Mouse (Mus musculus) heart, embryonic 16.5 days (tissue): ENCODE results near the gene Esrra. TPM values are rescaled to one million over a fixed set of nuclear protein-coding genes. Genes with fewer than 3 reads are reported as not detected.
"Not testable (repeated sequence)": the region's sequence is repeated elsewhere in the genome, so short reads cannot be mapped to it uniquely, and the experiment has no call there.

ENCODE experiments used
- ATAC-seq: fragments of 200-750 bp; cut with Nextera tagmentation; replicated peaks from 2 replicates; pipeline ENCODE4 v1.8.0; 2017; ENCODE audit warnings: moderate number of reproducible peaks; ENCODE audit not compliant: insufficient read depth, low FRiP score; ENCODE audit errors: extremely low read depth
- H3K27ac ChIP-seq: fragments of 300-500 bp; sonication (generic); 2 replicates; pipeline ENCODE4 v1.5.1; 2014; ENCODE audit warnings: mild to moderate bottlenecking, low read length, control low read depth, moderate library complexity
- H3K27me3 ChIP-seq: fragments of 300-500 bp; sonication (generic); 2 replicates; pipeline ENCODE4 v1.6.1; 2014; ENCODE audit warnings: low read length, mixed read lengths; ENCODE audit not compliant: control insufficient read depth, insufficient read depth
- H3K36me3 ChIP-seq: fragments of 300-500 bp; sonication (generic); 2 replicates; pipeline ENCODE4 v1.6.1; 2014; ENCODE audit not compliant: control insufficient read depth, insufficient read depth
- H3K4me1 ChIP-seq: fragments of 300-500 bp; sonication (generic); 2 replicates; pipeline ENCODE4 v1.6.1; 2014; ENCODE audit warnings: low read length, mixed read lengths; ENCODE audit not compliant: control insufficient read depth, insufficient read depth
- H3K4me2 ChIP-seq: fragments of 300-500 bp; sonication (generic); 2 replicates; pipeline ENCODE4 v1.6.1; 2014; ENCODE audit warnings: low read depth, mild to moderate bottlenecking, control low read depth, low read length
- H3K4me3 ChIP-seq: fragments of 300-500 bp; sonication (generic); 2 replicates; pipeline ENCODE4 v1.5.1; 2014; ENCODE audit warnings: mild to moderate bottlenecking, control low read depth, low read length
- H3K9ac ChIP-seq: fragments of 300-500 bp; sonication (generic); 2 replicates; pipeline ENCODE4 v1.6.1; 2014; ENCODE audit warnings: low read length, control low read depth
- H3K9me3 ChIP-seq: fragments of 300-500 bp; sonication (generic); replicated peaks from 2 replicates; pipeline ENCODE4 v1.6.1; 2016; ENCODE audit warnings: low read length; ENCODE audit not compliant: control insufficient read depth
- WGBS: fragments of 180-500 bp; shearing (Covaris S2); extraction: QIAGEN DNeasy Blood & Tissue Kit; methylation state at CpG from one replicate; pipeline ENCODE4 v1.1.7; 2014; 5-methylcytosine and 5-hydroxymethylcytosine counted together
- polyA plus RNA-seq: library from polyadenylated mRNA; unstranded; fragments of >200 nt; fragmentation: Nextera tagmentation; extraction: Ambion mirVana; gene quantifications from 2 replicates; pipeline ENCODE4 v1.2.1, GENCODE M21; 2015

The Esrra gene
- polyA plus RNA-seq, 1 experiment from 2014 or later, result 43.4 TPM

GRCm38 (mm10) chr19:6915276-6915675, 6.3 kb downstream of the Esrra start:
- Histone ChIP-seq H3K27ac (no peak overlapping the region), H3K9ac (no peak overlapping the region), H3K4me2 (no peak overlapping the region), H3K9me3 (no peaks in the 10 kb centered on the region), H3K36me3 (peaks cover 38% of the 10 kb centered on the region), H3K27me3 (no peaks in the 10 kb centered on the region), H3K4me1 (peaks cover 20% of the 10 kb centered on the region), H3K4me3 (no peak overlapping the region)
- WGBS, result 40% methylated on average over 4 of the region's 4 CpGs
- no peak for ATAC-seq

- Histone ChIP-seq H3K9me3 (no peaks in the 10 kb centered on the region), H3K36me3 (peaks cover 38% of the 10 kb centered on the region), H3K27me3 (no peaks in the 10 kb centered on the region), H3K27ac (no peak overlapping the region), H3K4me3 (no peak overlapping the region), H3K9ac (no peak overlapping the region), H3K4me1 (peaks cover 12% of the 10 kb centered on the region), H3K4me2 (no peak overlapping the region)
- 92% methylated on average over 9 of the region's 9 CpGs for WGBS
- no peak for ATAC-seq
Measured at GRCm38 (mm10) chr19:6914540-6914939, 7.1 kb downstream of the Esrra start.

- Histone ChIP-seq H3K27ac (no peak overlapping the region), H3K4me1 (peaks cover 7% of the 10 kb centered on the region), H3K36me3 (peaks cover 34% of the 10 kb centered on the region), H3K9ac (no peak overlapping the region), H3K9me3 (no peaks in the 10 kb centered on the region), H3K4me3 (no peak overlapping the region), H3K4me2 (no peak overlapping the region), H3K27me3 (no peaks in the 10 kb centered on the region)
- WGBS, result 81% methylated on average over 11 of the region's 11 CpGs
- no peak for ATAC-seq
Measured at GRCm38 (mm10) chr19:6913991-6914390, 7.6 kb downstream of the Esrra start.

- no peak overlapping the region for H3K9ac ChIP-seq
- no peak overlapping the region for H3K4me2 ChIP-seq
- peaks cover 28% of the 10 kb centered on the region for H3K36me3 ChIP-seq
- WGBS, result 79% methylated on average over 6 of the region's 6 CpGs
- no peak for ATAC-seq
- no peak overlapping the region for H3K27ac ChIP-seq
- H3K4me1 ChIP-seq, result peaks cover 14% of the 10 kb centered on the region
- H3K4me3 ChIP-seq, result no peak overlapping the region
- no peaks in the 10 kb centered on the region for H3K27me3 ChIP-seq
- no peaks in the 10 kb centered on the region for H3K9me3 ChIP-seq
Measured at GRCm38 (mm10) chr19:6913036-6913435, 8.6 kb downstream of the Esrra start.

- Histone ChIP-seq H3K9me3 (no peaks in the 10 kb centered on the region), H3K36me3 (peaks cover 28% of the 10 kb centered on the region), H3K4me2 (no peak overlapping the region), H3K4me3 (no peak overlapping the region), H3K27me3 (no peaks in the 10 kb centered on the region), H3K4me1 (peaks cover 21% of the 10 kb centered on the region), H3K9ac (no peak overlapping the region), H3K27ac (no peak overlapping the region)
- WGBS, result 90% methylated on average over 15 of the region's 15 CpGs
- ATAC-seq, result no peak
Measured at GRCm38 (mm10) chr19:6912205-6912970, 9.2 kb downstream of the Esrra start.

- peak overlapping the region; percentile 76 for H3K4me2 ChIP-seq
- 0 out of 2 replicates have a peak overlapping the region, but pooled peaks have one; percentile 0 for H3K27ac ChIP-seq
- no peaks in the 10 kb centered on the region for H3K9me3 ChIP-seq
- 83% methylated on average over 19 of the region's 19 CpGs for WGBS
- peaks cover 21% of the 10 kb centered on the region for H3K4me1 ChIP-seq
- H3K4me3 ChIP-seq, result no peak overlapping the region; the same call in 1 of the 2 replicates
- H3K9ac ChIP-seq, result peak overlapping the region; percentile 0; the same call in 1 of the 2 replicates
- ATAC-seq, result no peak
- peaks cover 36% of the 10 kb centered on the region for H3K36me3 ChIP-seq
- no peaks in the 10 kb centered on the region for H3K27me3 ChIP-seq
Measured at GRCm38 (mm10) chr19:6911101-6912074, 10.2 kb downstream of the Esrra start.

GRCm38 (mm10) chr19:6910306-6910705, 11.3 kb downstream of the Esrra start:
- Histone ChIP-seq H3K27ac (peak overlapping the region; percentile 100), H3K4me1 (peaks cover 21% of the 10 kb centered on the region), H3K4me3 (peak overlapping the region; percentile 69), H3K4me2 (peak overlapping the region; percentile 76), H3K36me3 (peaks cover 39% of the 10 kb centered on the region), H3K9ac (peak overlapping the region; percentile 85)
- under 1% methylated on average over 30 of the region's 30 CpGs for WGBS
- H3K9me3 ChIP-seq, H3K27me3 ChIP-seq: not testable (repeated sequence)
- ATAC-seq, result peak; percentile 21

GRCm38 (mm10) chr19:6909507-6910289, 11.9 kb downstream of the Esrra start, which contains the start of the genes Trmt112 and Prdx5:
Gene Trmt112, plus strand, starts transcription at chr19:6909698.
Gene Prdx5, minus strand, starts transcription at chr19:6910106.
- WGBS, result under 1% methylated on average over 65 of the region's 65 CpGs
- Histone ChIP-seq H3K9ac (peak within 1 kb of the TSS; percentile 85), H3K27me3 (no peaks in the 10 kb centered on the region), H3K9me3 (no peaks in the 10 kb centered on the region), H3K4me2 (peak within 1 kb of the TSS; percentile 76), H3K4me1 (peaks cover 21% of the 10 kb centered on the region), H3K4me3 (peak within 1 kb of the TSS; percentile 69), H3K36me3 (peaks cover 39% of the 10 kb centered on the region), H3K27ac (peak within 1 kb of the TSS; percentile 100)
- ATAC-seq, result peak; percentile 90
